Mouse (Mus musculus) embryonic fibroblast, embryonic 13.5 days (primary cell): Measurements from ENCODE around the gene Slco1b2. TPM values are rescaled to one million over a fixed set of nuclear protein-coding genes. Genes with fewer than 3 reads are reported as not detected.
"Not testable (repeated sequence)": the region's sequence is repeated elsewhere in the genome, so short reads cannot be mapped to it uniquely, and the experiment has no call there.

Experiments used
- H3K27ac ChIP-seq: 2 replicates; pipeline ENCODE4 v1.5.1; 2012; ENCODE audit warnings: low read length, control low read depth, inconsistent platforms; ENCODE audit not compliant: insufficient read depth
- H3K4me1 ChIP-seq: 2 replicates; pipeline ENCODE4 v1.6.1; 2011; ENCODE audit warnings: low read length; ENCODE audit not compliant: control insufficient read depth, insufficient read depth
- H3K4me3 ChIP-seq: 2 replicates; pipeline ENCODE4 v1.5.1; 2011; ENCODE audit warnings: mild to moderate bottlenecking, control low read depth, low read length; ENCODE audit not compliant: insufficient read depth
- CTCF ChIP-seq: IDR thresholded peaks from 2 replicates; pipeline ENCODE4 v1.5.1; 2011; ENCODE audit warnings: mild to moderate bottlenecking, control low read depth, low read length, moderate library complexity, borderline replicate concordance; ENCODE audit not compliant: insufficient read depth
- POLR2A ChIP-seq: IDR thresholded peaks from 2 replicates; pipeline ENCODE4 v1.6.1; 2011; ENCODE audit warnings: low read depth, mild to moderate bottlenecking, control low read depth, low read length, moderate library complexity
- polyA plus RNA-seq: library from polyadenylated mRNA; stranded (reverse); fragments of >200 nt; gene quantifications from 2 replicates; pipeline ENCODE4 v1.2.4, GENCODE M21; 2011; ENCODE audit warnings: low read depth; ENCODE audit not compliant: missing spikeins, insufficient read length

Gene Slco1b2
- polyA plus RNA-seq: not detected in 2 replicates

DNA sequence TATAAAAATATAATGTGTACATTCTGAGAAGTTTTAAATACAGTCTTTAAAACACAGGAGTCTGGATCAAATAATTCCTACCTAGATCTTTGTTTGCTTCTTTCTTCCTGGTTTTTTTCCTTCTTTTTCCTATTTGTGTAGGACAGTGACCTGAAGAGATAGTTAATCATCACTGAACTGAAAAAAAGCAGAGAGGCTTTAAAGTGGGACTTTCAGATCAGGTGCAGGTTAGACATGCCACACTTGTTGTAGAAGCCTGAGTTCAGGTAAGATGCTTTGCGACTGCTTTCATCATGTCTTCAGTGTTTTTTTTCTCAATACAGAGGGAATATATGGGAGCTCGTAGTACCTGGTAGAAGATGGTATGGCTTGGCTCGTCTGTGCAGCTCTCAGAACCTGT lies at the start of gene Slco1b2:
Slco1b2 (plus strand) TSS at position 228 of the 400 bp plus-strand sequence.
- TF ChIP-seq POLR2A (no peak), CTCF (no peak)

DNA sequence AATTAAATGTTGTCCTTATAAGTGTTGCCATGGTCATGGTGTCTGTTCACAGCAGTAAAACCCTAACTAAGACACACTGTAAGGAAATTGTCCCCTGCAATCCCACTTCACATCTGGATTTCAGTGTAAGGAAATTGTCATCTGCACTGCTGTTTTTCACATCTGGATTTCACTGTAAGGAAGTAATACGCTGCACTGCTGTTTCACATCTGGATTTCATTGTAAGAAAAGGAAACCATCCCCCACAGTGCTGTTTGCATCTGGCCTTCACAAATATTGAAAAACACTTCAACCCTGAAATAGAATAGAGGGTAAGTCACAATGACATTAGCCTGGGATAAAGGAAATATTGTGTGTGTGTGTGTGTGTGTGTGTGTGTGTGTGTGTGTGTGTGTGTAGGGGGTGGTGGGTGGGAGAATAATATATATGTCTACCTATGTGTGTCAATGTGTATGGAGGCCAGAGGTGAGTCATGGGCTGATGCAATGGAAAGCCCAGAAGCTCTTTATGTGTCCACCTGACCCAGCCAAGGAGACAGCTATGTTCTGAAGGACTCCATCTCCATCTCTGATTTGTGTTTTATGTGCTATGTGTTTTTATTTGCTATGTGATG lies 44.4 kb upstream of the Slco1b2 start:
- Histone ChIP-seq H3K27ac (no peak overlapping the region), H3K4me1 (no peaks in the 10 kb centered on the region), H3K4me3 (no peak overlapping the region)
- TF ChIP-seq POLR2A (no peak), CTCF (no peak)

More for the DNA sequence above, at the start of gene Slco1b2:
- H3K4me1 ChIP-seq: no peaks in the 10 kb centered on the region
- no peak within 1 kb of the TSS for H3K27ac ChIP-seq
- H3K4me3 ChIP-seq: no peak within 1 kb of the TSS

DNA sequence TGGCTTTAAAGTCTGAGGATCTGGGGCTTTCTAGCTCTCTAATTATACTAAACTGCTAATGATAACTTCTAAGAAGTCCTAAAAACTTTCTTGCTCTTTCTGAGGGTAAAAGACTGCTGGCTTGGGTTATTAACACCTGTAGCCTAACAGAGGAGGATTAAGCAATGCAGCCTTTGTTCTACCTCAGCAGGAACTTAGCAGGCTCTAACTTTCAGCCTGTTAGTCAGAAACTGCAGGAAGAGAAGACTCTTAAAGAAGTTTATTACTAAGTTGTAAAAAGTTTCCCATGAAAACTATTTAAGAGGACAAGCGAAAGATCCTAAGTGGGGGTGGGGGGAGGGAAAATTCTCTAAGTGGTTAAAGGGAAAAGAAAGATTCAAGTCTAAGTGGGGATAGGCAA lies 39.3 kb upstream of the Slco1b2 start:
- Histone ChIP-seq H3K4me1 (no peaks in the 10 kb centered on the region), H3K4me3 (no peak overlapping the region), H3K27ac (no peak overlapping the region)
- TF ChIP-seq CTCF (no peak), POLR2A (no peak)

DNA sequence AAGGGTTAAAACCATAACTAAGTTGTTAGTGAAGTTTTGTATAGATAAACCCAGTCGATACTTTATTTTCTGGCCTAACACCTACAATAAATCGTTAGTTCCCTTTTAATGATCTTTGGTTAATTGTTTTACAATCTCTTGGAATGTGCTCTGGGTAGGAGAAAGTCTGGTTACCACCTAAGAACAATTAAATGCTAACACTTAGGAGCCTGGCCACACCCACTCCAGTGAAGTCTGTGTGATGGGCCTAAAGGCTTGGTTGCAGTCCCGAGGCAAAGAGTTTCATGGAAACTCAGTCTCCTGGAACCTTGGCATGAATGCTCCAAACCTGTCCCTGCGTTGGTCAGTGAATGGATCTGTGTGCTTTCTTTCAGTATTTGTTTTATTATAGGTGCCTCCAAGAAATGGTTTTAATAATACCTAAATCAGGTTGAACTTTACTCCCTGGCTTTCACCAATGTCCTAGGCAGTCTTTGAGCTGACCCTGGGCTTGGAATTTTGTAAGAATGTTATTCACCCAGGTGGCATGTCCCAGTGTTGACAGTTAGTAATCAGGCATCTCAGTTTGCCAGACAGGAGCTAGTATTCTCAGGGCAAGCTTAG lies 38.6 kb upstream of the Slco1b2 start:
- not testable (repeated sequence) for H3K27ac ChIP-seq, H3K4me3 ChIP-seq, H3K4me1 ChIP-seq

DNA sequence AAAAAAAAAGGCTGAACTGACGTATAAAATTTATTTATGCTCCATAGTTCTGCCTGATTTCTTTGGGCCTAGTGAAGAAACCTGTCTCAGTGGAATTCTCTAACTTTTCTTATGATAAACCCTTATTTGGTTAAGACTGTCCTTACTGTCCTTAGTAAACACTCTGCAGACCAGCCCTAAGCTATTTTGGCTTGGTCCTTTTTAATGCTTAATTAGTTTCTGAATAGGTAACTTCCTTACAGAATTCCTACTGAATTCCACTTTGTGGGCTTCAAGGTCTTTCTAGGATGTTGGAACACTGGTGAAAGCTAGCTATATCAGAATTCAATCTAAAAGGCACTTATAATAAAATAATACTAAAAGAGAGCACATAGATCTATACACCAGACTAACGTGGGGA lies 33.2 kb upstream of the Slco1b2 start:
- H3K4me3 ChIP-seq: no peak overlapping the region
- H3K4me1 ChIP-seq: no peaks in the 10 kb centered on the region
- TF ChIP-seq CTCF (no peak), POLR2A (no peak)
- H3K27ac ChIP-seq: no peak overlapping the region

DNA sequence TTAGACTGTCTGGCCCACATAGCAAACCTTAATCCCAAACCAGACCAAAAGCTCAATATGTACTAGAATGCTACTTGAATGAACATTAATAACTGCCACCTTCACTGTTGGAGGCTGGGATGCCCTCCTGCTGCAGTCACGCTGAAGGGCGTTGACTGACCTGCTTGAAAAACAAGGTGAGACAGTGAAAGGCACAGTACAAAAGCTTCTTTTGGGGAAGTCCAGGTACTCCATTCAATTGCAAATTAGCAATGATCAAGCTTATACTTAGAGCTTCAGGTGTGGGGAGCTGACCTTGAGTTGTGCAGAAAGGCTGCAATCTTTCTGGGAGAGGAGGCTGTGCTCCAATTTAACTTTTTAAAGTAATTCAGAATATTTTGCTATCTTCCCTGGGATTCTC lies 32.3 kb upstream of the Slco1b2 start:
- Histone ChIP-seq H3K4me3 (no peak overlapping the region), H3K4me1 (no peaks in the 10 kb centered on the region), H3K27ac (no peak overlapping the region)
- TF ChIP-seq POLR2A: no peak
- TF ChIP-seq CTCF: no peak

DNA sequence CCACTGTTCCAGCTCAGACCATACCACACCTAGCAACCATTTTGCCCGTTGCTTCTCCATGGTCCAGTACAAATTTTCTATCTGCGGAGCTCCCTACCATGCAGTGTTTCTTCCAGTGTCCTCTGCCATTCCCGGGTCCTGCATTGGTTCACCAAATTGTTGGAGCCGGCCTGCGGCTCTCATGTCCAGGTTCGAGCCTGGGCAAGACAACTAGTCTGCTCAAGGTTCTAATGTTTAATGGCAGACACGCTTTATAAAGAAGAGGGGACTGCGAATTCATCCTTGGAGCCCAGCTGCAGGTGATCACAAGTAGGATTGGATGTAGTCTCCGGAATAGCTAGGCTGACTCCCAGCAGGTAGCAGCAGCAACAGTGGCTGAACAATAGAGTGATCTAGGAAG lies 28.4 kb upstream of the Slco1b2 start:
- no peaks in the 10 kb centered on the region for H3K4me1 ChIP-seq
- TF ChIP-seq CTCF: no peak
- no peak for TF ChIP-seq POLR2A
- no peak overlapping the region for H3K27ac ChIP-seq
- H3K4me3 ChIP-seq: no peak overlapping the region

DNA sequence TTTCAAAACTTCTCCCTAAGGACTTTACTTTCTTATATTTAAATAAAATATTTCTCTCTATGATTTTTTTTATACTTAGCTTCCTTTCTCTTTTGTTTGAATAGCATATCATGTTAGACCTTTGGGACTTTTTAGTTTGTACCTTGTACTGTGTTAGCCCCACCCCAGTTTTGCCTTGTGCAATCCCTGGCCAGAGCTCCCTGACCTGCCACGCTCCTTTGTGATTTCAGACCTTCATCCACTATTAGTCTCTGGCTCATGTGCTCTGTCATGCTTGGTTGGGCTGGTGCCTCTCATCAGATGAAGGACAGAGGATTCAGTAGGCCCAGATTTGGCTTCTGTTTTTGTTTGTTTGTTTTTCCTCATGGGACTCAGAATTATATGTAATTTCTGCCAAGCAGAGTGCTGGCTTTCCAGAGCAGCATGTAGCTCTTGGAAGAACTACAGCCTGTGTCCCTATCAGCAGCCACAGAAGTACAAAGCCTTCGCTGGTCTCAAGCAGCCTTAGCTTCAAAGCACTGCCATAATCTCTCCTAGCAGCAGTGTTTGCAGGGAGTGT lies 18.5 kb upstream of the Slco1b2 start:
- H3K4me3 ChIP-seq: no peak overlapping the region
- TF ChIP-seq POLR2A (no peak), CTCF (no peak)
- H3K27ac ChIP-seq: no peak overlapping the region

DNA sequence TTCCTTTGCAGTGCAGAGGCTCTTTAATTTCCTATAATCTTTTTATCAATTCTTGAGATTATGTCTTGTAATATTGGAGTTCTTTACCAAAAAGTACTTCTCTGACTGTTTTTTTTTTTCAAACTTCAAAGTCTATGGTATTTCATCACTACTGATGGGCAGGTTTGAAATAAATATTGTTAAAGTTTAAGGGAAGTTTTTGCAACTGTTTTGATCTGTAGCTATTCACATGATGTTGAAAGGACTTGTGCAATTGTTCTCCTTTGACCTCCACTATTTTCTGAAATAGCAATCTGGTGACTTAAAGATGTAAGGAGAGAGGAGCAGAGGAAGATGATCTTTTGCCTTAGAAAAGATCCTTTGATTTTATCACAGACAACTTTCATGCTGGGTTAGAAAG lies 15.3 kb upstream of the Slco1b2 start:
- TF ChIP-seq POLR2A (no peak), CTCF (no peak)
- no peak overlapping the region for H3K27ac ChIP-seq

More for the DNA sequence above, 18.5 kb upstream of the Slco1b2 start:
- no peaks in the 10 kb centered on the region for H3K4me1 ChIP-seq

DNA sequence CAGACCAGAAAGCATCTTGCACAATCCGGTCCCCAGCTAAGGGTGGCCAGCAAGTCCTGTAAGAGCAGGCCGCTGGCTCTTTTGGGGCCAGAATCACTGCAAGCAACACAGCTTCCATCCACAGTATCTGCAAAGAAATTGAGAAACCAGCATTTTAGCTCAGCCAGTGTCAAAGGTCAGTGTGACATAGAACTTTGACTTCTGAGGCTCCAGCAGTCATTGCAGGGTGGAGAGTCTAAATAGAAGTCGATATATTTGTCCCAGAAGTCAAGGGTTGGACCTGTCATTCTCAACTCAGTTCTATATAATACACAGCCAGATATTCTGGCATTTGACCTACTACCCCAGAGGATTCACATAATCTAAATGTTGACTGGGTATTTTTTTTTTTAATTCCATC lies 14.0 kb upstream of the Slco1b2 start:
- no peak overlapping the region for H3K27ac ChIP-seq
- H3K4me1 ChIP-seq: no peaks in the 10 kb centered on the region
- H3K4me3 ChIP-seq: no peak overlapping the region
- no peak for TF ChIP-seq CTCF
- TF ChIP-seq POLR2A: no peak

More for the DNA sequence above, 15.3 kb upstream of the Slco1b2 start:
- H3K4me3 ChIP-seq: no peak overlapping the region
- no peaks in the 10 kb centered on the region for H3K4me1 ChIP-seq
